Mouse (Mus musculus): ENCODE results near the gene B4galt3.

GRCm38 (mm10) chr1:171232800-171233730 is 37.1 kb upstream of the B4galt3 start:
- TF ChIP-seq EP300 (optimal IDR thresholded peaks at IDR 0.05): no peak
- TF ChIP-seq CTCF (IDR thresholded peaks at IDR 0.05; ENCODE audit: low read depth): no peak

All from stomach, postnatal 0 days (tissue).